Mouse (Mus musculus): ENCODE measurements around the gene Hist2h2bb. TPM values are rescaled to one million over a fixed set of nuclear protein-coding genes. Genes with fewer than 3 reads are reported as not detected.
A peak's percentile ranks its signal among the peaks of the same experiment; 100 is the strongest.

Hist2h2bb gene
- polyA plus RNA-seq, 1 experiment from 2014 or later: 13.0 TPM

DNA sequence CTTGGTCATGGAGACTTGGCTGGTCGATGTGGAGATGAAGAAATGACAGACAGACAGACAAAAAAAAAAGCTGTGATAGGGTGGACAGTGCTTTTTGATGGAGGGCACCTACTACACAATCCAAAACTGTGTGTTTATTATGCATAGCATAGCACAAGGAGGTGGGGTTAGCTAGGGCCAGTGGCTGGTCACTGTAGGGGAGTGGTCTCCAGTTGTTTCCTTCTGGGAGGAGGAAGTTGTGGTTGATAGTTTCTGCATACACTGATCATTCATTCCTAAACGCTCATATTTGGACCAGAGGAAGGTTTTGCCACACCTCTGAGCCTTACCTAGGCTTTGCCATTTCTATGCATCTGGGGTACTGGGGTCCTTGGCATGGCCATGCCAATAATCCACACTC, 39.1 kb upstream of the Hist2h2bb start:
- H3K36me3 ChIP-seq (ENCODE audit: control insufficient read depth, insufficient read depth, low read length): no peaks in the 10 kb centered on the region
- no peak for ATAC-seq (ENCODE audit: low read depth)
- peaks cover 4% of the 10 kb centered on the region for H3K4me1 ChIP-seq (replicated peaks; ENCODE audit: control insufficient read depth, insufficient read depth, low read length)
- 77% methylated on average over 2 of the region's 2 CpGs for WGBS
- H3K27me3 ChIP-seq (ENCODE audit: control insufficient read depth, insufficient read depth, low read depth, low read length): no peaks in the 10 kb centered on the region
- H3K9ac ChIP-seq (ENCODE audit: low read length): no peak overlapping the region
- H3K4me3 ChIP-seq (ENCODE audit: low read length): no peak overlapping the region
- no peak overlapping the region for H3K27ac ChIP-seq (ENCODE audit: low read length)
- H3K9me3 ChIP-seq (ENCODE audit: control insufficient read depth, low read length): no peaks in the 10 kb centered on the region
- no peak overlapping the region for H3K4me2 ChIP-seq (ENCODE audit: low read depth, low read length)

DNA sequence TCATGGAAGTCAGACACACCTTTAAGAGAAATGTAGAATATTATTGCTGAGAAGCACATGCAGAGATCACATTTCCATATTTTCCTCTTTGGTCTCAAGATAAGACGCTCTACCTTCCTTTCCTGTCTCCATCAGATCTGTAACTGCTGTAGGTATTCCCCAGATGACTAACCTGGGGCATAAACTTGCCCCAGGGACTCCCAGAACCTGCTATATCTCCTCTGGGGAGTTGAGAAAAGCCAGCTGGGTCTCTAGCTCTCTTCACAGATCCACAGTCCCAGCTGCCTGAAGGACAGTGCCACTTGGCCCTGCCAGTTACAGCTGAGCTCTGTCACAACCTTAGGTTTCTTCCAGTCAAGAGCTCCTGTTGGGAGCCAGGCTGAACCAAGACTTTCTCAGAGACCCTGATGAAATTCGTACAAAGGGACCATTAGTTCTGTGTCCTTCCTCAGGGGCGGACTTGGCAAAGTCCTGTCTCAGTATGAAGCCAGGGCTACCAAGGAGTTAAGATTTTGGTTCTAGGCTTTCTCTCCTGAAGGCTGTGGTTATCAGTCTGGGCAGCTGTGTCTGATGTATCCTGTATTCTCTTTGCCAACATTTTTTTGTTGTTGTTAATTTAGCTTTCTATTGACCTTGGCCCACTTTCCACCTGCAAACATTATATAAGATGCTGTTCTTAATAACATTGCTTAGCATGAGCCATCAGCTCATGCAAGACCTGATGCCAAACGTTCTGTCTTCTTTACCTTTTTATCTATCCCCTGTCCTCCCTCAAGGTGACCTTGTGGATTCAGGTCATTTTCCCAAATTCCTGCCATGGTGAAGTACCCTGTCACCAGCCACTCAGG, 38.4 kb upstream of the Hist2h2bb start:
- peaks cover 4% of the 10 kb centered on the region for H3K4me1 ChIP-seq (replicated peaks; ENCODE audit: control insufficient read depth, insufficient read depth, low read length)
- H3K4me2 ChIP-seq (ENCODE audit: low read depth, low read length): no peak overlapping the region
- no peak overlapping the region for H3K4me3 ChIP-seq (ENCODE audit: low read length)
- 57% methylated on average over 4 of the region's 4 CpGs for WGBS
- H3K36me3 ChIP-seq (ENCODE audit: control insufficient read depth, insufficient read depth, low read length): no peaks in the 10 kb centered on the region
- no peak for ATAC-seq (ENCODE audit: low read depth)
- H3K27ac ChIP-seq (ENCODE audit: low read length): no peak overlapping the region
- no peaks in the 10 kb centered on the region for H3K9me3 ChIP-seq (ENCODE audit: control insufficient read depth, low read length)
- H3K9ac ChIP-seq (ENCODE audit: low read length): no peak overlapping the region
- no peaks in the 10 kb centered on the region for H3K27me3 ChIP-seq (ENCODE audit: control insufficient read depth, insufficient read depth, low read depth, low read length)

DNA sequence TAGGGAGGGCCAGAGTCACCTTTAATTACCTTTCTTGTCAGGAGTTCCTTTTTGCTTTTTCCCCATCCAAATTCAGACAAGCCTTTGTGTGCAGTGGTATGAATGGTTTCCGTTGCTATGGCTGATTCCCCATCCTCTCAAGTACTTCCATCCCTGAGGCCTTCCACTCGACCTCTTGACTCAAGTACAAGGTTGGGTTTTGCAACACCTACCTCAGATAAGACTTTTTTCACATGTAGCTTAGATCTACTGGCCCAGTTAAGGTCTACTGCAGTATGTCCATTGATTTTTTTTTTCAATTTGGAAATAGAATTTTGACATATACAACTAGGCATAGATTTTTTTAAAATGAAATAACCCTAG, 37.8 kb upstream of the Hist2h2bb start:
- 37% methylated on average over 2 of the region's 2 CpGs for WGBS
- H3K4me2 ChIP-seq (ENCODE audit: low read depth, low read length): no peak overlapping the region
- peak; percentile 44; the same call in 1 of the 2 replicates for ATAC-seq (ENCODE audit: low read depth)
- no peak overlapping the region for H3K27ac ChIP-seq (ENCODE audit: low read length)
- H3K9ac ChIP-seq (ENCODE audit: low read length): no peak overlapping the region
- no peak overlapping the region for H3K4me3 ChIP-seq (ENCODE audit: low read length)
- peaks cover 7% of the 10 kb centered on the region for H3K4me1 ChIP-seq (replicated peaks; ENCODE audit: control insufficient read depth, insufficient read depth, low read length)
- no peaks in the 10 kb centered on the region for H3K36me3 ChIP-seq (ENCODE audit: control insufficient read depth, insufficient read depth, low read length)
- H3K9me3 ChIP-seq (ENCODE audit: control insufficient read depth, low read length): no peaks in the 10 kb centered on the region
- H3K27me3 ChIP-seq (ENCODE audit: control insufficient read depth, insufficient read depth, low read depth, low read length): no peaks in the 10 kb centered on the region

DNA sequence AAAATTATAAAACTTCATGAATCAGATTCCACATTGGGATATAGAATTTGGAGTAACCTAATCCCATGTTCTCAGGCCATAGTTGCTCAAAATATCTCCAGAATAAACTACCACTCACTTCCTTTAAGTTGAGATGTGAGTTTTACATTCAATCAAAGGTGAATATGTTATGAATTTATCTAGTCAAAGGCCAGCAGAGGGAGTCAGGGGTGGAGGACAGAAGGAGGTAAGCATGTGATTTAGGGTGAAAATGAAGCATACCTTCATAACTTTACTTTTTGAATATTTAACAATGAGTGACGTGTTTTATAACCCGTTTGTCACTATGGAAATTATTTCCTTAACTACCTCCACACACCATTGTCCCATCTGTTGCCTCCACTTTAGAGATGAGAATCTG, 34.6 kb upstream of the Hist2h2bb start:
- H3K9ac ChIP-seq (ENCODE audit: low read length): no peak overlapping the region
- ATAC-seq (ENCODE audit: low read depth): no peak
- no peaks in the 10 kb centered on the region for H3K36me3 ChIP-seq (ENCODE audit: control insufficient read depth, insufficient read depth, low read length)
- H3K27me3 ChIP-seq (ENCODE audit: control insufficient read depth, insufficient read depth, low read depth, low read length): no peaks in the 10 kb centered on the region
- WGBS: 92% methylated on average over 2 of the region's 2 CpGs
- peaks cover 18% of the 10 kb centered on the region for H3K4me1 ChIP-seq (replicated peaks; ENCODE audit: control insufficient read depth, insufficient read depth, low read length)
- no peak overlapping the region for H3K27ac ChIP-seq (ENCODE audit: low read length)
- H3K4me2 ChIP-seq (ENCODE audit: low read depth, low read length): no peak overlapping the region
- no peak overlapping the region for H3K4me3 ChIP-seq (ENCODE audit: low read length)
- H3K9me3 ChIP-seq (ENCODE audit: control insufficient read depth, low read length): no peaks in the 10 kb centered on the region

DNA sequence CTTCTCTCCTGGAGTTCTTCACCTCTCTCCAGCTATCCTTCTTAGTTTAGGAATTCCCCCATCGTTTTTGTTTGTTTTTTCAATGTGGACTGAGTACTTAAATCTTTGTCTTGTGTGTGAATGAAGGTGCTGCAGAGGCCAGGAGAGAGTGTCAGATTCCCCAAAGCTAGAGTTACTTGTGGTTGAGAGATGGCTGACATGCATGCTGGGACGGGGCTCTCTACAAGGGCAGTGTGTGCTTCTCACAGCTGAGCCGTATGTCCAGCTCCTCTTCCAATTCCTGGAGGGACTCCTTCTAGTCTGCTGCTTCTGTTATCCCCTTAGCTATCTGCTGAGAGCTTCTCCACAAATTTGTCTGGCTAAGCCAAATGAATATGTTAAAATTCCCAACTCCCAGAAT, 33.7 kb upstream of the Hist2h2bb start:
- no peaks in the 10 kb centered on the region for H3K27me3 ChIP-seq (ENCODE audit: control insufficient read depth, insufficient read depth, low read depth, low read length)
- no peaks in the 10 kb centered on the region for H3K9me3 ChIP-seq (ENCODE audit: control insufficient read depth, low read length)
- no peak overlapping the region for H3K4me2 ChIP-seq (ENCODE audit: low read depth, low read length)
- H3K9ac ChIP-seq (ENCODE audit: low read length): no peak overlapping the region
- H3K27ac ChIP-seq (ENCODE audit: low read length): no peak overlapping the region
- peaks cover 20% of the 10 kb centered on the region for H3K4me1 ChIP-seq (replicated peaks; ENCODE audit: control insufficient read depth, insufficient read depth, low read length)
- WGBS: 26% methylated on average over 3 of the region's 3 CpGs
- no peak overlapping the region for H3K4me3 ChIP-seq (ENCODE audit: low read length)
- ATAC-seq (ENCODE audit: low read depth): no peak
- H3K36me3 ChIP-seq (ENCODE audit: control insufficient read depth, insufficient read depth, low read length): no peaks in the 10 kb centered on the region

DNA sequence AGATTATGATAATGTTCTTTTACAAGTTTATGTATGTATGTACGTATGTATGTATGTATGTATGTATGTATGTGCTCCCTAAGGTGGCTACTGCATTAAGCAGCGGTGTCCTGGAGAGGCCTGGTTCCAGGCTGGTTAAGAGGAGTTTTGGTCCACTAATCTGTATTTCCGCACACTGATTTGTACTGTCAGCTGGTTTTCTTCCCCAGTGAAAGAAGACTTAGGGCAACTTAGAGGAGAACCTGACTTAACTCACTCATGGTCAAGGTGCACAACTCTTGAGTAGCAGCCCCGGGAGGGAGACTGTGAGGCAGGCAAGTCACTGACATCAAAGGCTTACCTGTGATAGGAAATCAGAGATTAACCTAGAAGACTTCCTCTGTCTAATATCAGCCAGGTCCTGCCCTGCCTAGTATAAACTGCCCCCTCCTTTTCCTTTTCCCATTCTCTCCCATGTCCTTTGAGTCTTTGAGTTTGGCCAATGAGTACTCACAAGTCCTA, 32.7 kb upstream of the Hist2h2bb start:
- Histone ChIP-seq H3K27me3 (ENCODE audit: control insufficient read depth, insufficient read depth, low read depth, low read length) (no peaks in the 10 kb centered on the region), H3K4me3 (ENCODE audit: low read length) (peak overlapping the region; percentile 62), H3K27ac (ENCODE audit: low read length) (peak overlapping the region; percentile 84), H3K36me3 (ENCODE audit: control insufficient read depth, insufficient read depth, low read length) (no peaks in the 10 kb centered on the region), H3K4me2 (ENCODE audit: low read depth, low read length) (peak overlapping the region; percentile 68), H3K4me1 (replicated peaks; ENCODE audit: control insufficient read depth, insufficient read depth, low read length) (peaks cover 23% of the 10 kb centered on the region), H3K9me3 (ENCODE audit: control insufficient read depth, low read length) (no peaks in the 10 kb centered on the region), H3K9ac (ENCODE audit: low read length) (peak overlapping the region; percentile 75)
- ATAC-seq (ENCODE audit: low read depth): no peak
- 65% methylated on average over 4 of the region's 4 CpGs for WGBS

DNA sequence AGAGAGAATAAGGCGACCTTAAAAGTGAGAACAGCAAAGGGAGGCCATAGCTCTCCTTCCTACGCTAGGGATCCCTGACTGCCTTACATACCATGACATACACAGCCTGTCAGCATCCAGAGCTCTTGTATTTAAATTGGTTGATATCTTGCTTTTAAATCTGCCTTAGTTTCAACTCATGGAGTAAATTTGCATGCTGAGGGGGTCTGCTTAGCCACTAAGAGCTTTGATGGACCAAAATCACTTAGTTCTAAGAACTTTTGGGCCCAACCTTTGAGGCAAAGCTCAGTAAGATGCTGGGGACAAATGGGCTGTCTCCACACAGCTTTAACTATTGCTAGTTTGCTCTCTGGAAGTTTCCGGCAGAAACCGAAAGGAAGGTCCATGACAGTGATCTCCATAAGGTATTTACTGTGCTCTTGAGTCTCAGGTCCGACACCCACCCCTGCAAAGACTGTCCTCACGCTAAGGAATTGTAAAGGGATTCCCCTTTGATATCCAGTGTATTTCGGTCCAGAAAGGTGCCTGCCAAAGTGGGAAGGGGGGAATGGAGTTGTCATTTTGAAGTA, 32.1 kb upstream of the Hist2h2bb start:
- Histone ChIP-seq H3K9ac (ENCODE audit: low read length) (peak overlapping the region; percentile 75), H3K4me2 (ENCODE audit: low read depth, low read length) (peak overlapping the region; percentile 68), H3K4me1 (replicated peaks; ENCODE audit: control insufficient read depth, insufficient read depth, low read length) (peaks cover 23% of the 10 kb centered on the region), H3K27ac (ENCODE audit: low read length) (peak overlapping the region; percentile 84), H3K36me3 (ENCODE audit: control insufficient read depth, insufficient read depth, low read length) (no peaks in the 10 kb centered on the region), H3K4me3 (ENCODE audit: low read length) (peak overlapping the region; percentile 62), H3K9me3 (ENCODE audit: control insufficient read depth, low read length) (no peaks in the 10 kb centered on the region), H3K27me3 (ENCODE audit: control insufficient read depth, insufficient read depth, low read depth, low read length) (no peaks in the 10 kb centered on the region)
- WGBS: 5% methylated on average over 7 of the region's 7 CpGs
- no peak for ATAC-seq (ENCODE audit: low read depth)

DNA sequence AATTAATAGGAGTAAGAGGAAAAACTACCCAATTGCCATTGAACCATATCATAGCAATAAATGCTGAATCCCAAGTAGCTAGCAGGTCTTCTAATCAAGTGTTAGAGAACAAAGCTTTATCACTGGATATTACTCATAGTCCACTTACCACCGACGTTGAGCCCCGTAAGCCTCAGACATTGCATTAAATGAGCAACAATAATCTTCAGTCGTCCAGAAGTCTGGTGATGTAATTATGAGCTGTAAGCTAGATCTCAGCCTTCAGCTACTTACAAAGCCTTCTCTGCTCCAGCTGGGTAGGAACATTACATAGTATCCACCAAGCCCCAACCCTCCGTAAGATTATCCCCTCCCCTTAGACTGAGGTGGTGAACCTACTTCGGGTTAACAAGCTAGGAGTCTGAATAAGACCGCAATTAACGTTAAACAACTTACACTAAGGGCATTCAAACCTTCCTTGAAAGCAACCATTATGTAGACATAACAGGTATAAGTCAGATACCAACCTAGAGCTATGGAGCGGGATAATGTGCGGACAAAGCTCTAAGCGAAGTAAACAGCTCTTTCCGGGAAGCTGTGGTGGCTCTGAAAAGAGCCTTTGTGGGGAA, 31.5 kb upstream of the Hist2h2bb start:
- H3K9me3 ChIP-seq (ENCODE audit: control insufficient read depth, low read length): no peaks in the 10 kb centered on the region
- peak overlapping the region; percentile 84 for H3K27ac ChIP-seq (ENCODE audit: low read length)
- H3K36me3 ChIP-seq (ENCODE audit: control insufficient read depth, insufficient read depth, low read length): no peaks in the 10 kb centered on the region
- no peak for ATAC-seq (ENCODE audit: low read depth)
- peak overlapping the region; percentile 75 for H3K9ac ChIP-seq (ENCODE audit: low read length)
- H3K4me3 ChIP-seq (ENCODE audit: low read length): peak overlapping the region; percentile 62
- peaks cover 23% of the 10 kb centered on the region for H3K4me1 ChIP-seq (replicated peaks; ENCODE audit: control insufficient read depth, insufficient read depth, low read length)
- no peaks in the 10 kb centered on the region for H3K27me3 ChIP-seq (ENCODE audit: control insufficient read depth, insufficient read depth, low read depth, low read length)
- peak overlapping the region; percentile 68 for H3K4me2 ChIP-seq (ENCODE audit: low read depth, low read length)
- WGBS: under 1% methylated on average over 12 of the region's 12 CpGs

All from lung, embryonic 16.5 days (tissue).